Mouse (Mus musculus): ENCODE results near the gene Serpinb7. TPM values are rescaled to one million over a fixed set of nuclear protein-coding genes. Genes with fewer than 3 reads are reported as not detected.

The Serpinb7 gene
- not detected for polyA plus RNA-seq (2017; shearing (Covaris generic))

GRCm38 (mm10) chr1:107399355-107399754, at the start of gene Serpinb7:
Serpinb7 (plus strand) TSS chr1:107399655.
- ATAC-seq = no peak

DNA sequence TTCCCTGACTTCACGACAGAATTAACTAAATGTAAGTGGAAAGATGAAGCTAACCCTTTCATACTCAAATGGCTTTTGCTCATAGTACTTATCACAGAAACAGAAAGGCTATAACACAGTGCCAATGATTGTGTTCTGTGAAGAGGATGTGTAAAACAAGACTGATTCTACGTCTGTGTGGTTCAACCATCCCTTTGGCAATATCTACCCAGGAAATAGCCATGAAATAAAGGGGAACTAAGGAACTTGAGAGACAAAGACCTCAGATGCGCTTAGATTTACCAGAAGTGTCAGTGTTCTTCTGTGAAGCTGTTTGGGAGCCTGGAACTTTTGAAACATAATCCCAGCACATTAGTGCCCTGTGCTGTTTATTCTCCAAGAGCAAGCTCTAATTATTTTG, 49.1 kb upstream of the Serpinb7 start:
- no peak for ATAC-seq

- no peak for ATAC-seq
These were observed 48.3 kb upstream of the Serpinb7 start for GRCm38 (mm10) chr1:107351115-107351514.

- ATAC-seq = no peak
These were observed 46.4 kb upstream of the Serpinb7 start for GRCm38 (mm10) chr1:107353046-107353445.

GRCm38 (mm10) chr1:107360898-107361297, 38.6 kb upstream of the Serpinb7 start, which contains the start of gene Serpinb11:
Serpinb11 (plus strand) TSS chr1:107361198.
- ATAC-seq = no peak

- no peak for ATAC-seq
These were observed 33.5 kb upstream of the Serpinb7 start for GRCm38 (mm10) chr1:107365973-107366372.

DNA sequence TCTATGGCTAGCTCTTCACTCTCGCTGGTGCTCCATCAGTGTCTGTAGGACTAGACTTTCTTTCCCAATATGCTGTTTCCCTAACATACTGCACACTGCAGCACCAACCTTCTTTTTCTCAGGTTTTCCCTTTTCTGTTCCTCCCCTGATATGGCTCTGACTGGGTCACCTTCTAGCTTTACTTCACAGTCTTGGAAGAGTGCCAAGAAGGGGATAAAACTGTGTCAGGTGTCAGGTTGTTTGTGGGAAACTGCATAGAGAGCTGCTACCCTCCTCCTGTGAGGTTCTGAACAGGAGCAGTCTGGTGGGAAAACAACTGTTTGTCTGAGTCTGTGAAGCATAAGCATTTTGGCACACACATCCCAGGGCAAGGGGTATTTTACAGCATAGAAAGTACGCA, 30.5 kb upstream of the Serpinb7 start:
- no peak for ATAC-seq

DNA sequence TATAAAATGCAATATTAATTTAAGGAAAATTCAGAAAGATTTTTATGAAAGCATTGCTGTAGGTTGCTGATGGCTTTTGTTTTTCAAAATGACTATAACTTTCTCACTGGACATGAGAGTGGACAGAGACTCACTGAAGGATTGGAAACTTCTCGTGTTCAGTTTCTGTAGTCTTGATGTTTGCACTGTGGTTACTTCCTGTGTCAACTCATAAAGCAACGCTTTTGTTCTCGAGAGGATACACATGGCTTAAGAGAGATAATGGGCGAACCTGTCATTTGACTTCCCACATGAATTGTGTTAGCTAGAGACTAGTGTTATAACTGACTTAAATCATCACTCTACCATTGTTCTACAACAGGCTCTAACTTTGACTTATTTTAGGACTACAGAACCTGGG, 22.5 kb upstream of the Serpinb7 start:
- no peak for ATAC-seq

- ATAC-seq = no peak
These were observed 21.1 kb upstream of the Serpinb7 start for GRCm38 (mm10) chr1:107378368-107378767.

GRCm38 (mm10) chr1:107381491-107381890, 18.0 kb upstream of the Serpinb7 start:
- ATAC-seq = no peak

GRCm38 (mm10) chr1:107382404-107382803, 17.1 kb upstream of the Serpinb7 start:
- no peak for ATAC-seq

- no peak for ATAC-seq
These were observed 14.9 kb upstream of the Serpinb7 start for GRCm38 (mm10) chr1:107384532-107384931.

- ATAC-seq = no peak
These were observed 9.7 kb upstream of the Serpinb7 start for GRCm38 (mm10) chr1:107389753-107390152.

- ATAC-seq = no peak
These were observed 2.0 kb upstream of the Serpinb7 start for GRCm38 (mm10) chr1:107397481-107397880.

GRCm38 (mm10) chr1:107402082-107402481, 2.6 kb downstream of the Serpinb7 start:
- ATAC-seq = no peak

- no peak for ATAC-seq
These were observed 15.2 kb downstream of the Serpinb7 start for GRCm38 (mm10) chr1:107414650-107415049.

DNA sequence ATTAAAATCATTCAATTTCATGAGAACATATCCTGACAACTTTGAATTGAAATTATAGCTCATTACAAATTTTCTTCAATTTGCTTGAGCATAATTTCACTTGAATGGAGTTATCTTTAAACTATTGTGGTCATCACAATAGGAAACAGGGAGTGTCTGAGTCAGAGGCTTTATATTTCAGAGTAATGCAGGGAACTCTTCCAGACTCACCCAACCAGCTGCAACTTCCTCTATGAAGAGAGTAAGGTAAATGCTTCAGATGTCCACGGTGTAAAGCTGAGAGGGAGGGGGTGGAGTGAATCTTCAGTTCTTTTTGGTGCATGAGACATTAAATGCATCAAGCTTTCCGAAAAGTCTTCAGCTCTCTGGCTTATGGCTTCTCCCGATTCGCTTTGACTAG, 23.0 kb downstream of the Serpinb7 start:
- ATAC-seq = no peak

DNA sequence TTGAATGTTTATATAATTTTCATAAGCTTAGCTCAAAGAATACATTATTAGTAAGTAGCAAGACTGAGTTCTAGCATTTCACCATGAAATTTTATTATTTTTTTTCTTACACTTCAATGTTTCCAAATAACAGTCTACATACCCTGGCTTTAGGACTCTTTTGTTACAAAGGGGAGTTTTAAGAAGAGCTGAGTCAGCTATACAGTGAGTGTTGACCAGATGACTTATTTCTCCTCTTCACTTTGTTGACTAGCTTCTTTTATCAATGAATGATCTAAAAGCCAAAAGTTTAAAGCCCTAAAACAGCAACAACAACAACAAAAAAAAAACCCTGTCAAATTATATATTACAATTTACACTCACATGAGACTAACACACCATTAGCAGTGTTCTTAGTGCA, 31.8 kb downstream of the Serpinb7 start:
- ATAC-seq = no peak

GRCm38 (mm10) chr1:107435528-107435927, 36.1 kb downstream of the Serpinb7 start:
- no peak for ATAC-seq

GRCm38 (mm10) chr1:107439462-107439861, 40.0 kb downstream of the Serpinb7 start:
- ATAC-seq = no peak

GRCm38 (mm10) chr1:107445352-107445751, 45.9 kb downstream of the Serpinb7 start:
- no peak for ATAC-seq

- ATAC-seq = no peak
These were observed 47.9 kb downstream of the Serpinb7 start for GRCm38 (mm10) chr1:107447228-107447931.

DNA sequence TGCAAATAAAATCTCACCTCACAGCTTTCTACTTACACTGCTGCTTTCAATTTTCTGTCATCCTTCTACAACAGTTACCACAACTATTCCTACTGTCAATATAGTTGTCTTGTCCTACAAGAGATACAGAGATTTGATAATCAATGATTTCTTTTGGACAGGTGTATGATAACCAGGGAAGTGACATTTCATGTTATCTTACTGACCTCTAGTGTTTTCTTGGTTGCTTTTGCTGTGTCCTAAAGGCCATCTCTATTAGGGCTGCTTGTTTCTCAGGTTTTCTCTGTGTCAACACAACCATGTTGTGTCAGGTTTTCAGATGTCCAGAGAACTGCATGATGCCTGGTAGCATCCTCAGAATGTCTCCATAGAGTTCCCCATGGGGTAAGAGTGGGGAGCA, 80.5 kb downstream of the Serpinb7 start:
- no peak for ATAC-seq

DNA sequence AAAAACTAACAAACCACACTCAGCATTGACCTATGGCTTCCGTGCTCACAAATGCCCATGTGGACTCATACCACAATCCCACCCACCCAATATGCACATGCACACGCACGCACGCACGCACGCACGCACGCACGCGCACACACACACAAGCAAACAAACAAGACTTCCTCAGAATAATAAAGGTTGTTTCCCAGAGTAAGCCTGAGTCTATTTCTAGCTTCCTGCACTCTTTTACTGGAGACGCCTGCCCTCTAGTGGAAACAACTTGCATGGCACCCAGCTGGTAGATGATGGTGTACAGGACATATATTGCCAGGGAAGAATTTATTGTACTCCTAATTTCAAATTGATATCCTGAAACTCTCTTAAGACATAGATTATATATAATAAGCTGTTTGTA, 82.0 kb downstream of the Serpinb7 start:
- no peak for ATAC-seq

DNA sequence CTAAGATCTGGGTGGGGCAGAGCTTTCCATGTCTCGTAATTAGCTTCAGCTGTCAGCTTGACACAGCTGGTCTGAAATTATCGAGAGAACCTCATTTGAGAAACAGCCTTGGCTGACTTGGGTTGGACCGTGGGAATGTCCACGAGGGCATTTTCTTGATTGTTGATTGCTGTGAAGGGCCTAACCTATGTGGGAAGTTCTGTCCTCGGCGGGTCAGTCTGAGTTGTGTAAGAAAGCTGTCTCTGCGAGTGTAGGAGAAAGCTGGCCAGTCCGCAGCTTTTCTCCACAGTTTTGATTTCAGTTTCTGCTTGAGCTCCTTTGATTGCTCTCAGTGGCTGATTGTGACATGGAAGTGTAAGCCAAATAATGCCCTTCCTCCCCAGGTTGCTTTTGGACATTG, 90.1 kb downstream of the Serpinb7 start:
- no peak for ATAC-seq

Data from CD4-positive, CD25-positive, alpha-beta regulatory T cell, adult 4 months (primary cell).